Mouse (Mus musculus) gastrocnemius, postnatal 4 days (tissue): Measurements from ENCODE around the gene Rab3c. TPM values are rescaled to one million over a fixed set of nuclear protein-coding genes. Genes with fewer than 3 reads are reported as not detected.

ENCODE experiments used
- DNase-seq, 2 experiments: peaks; one replicate each; pipeline ENCODE4 v3.0.0; 2021 to 2022; ENCODE audit warnings: low spot score in 2 of 2, mixed read lengths in 2 of 2
- total RNA-seq, 2 experiments: library from RNA; stranded (reverse); gene quantifications; 2 replicates each; pipeline ENCODE4 v1.2.3; 2021

Rab3c gene
- total RNA-seq, 2 experiments from 2014 or later: 0.12 to 0.13 TPM

GRCm38 (mm10) chr13:110097424-110098050 is 183.3 kb downstream of the Rab3c start:
- no peak for DNase-seq

- no peak for DNase-seq
Measured at GRCm38 (mm10) chr13:110094998-110095397, 185.8 kb downstream of the Rab3c start.

GRCm38 (mm10) chr13:110093720-110094685 is 186.8 kb downstream of the Rab3c start:
- DNase-seq: no peak

- no peak for DNase-seq
Measured at GRCm38 (mm10) chr13:110083961-110084360, 196.8 kb downstream of the Rab3c start.

GRCm38 (mm10) chr13:110081174-110081573 is 199.6 kb downstream of the Rab3c start:
- DNase-seq: no peak

GRCm38 (mm10) chr13:110075587-110075986 is 205.2 kb downstream of the Rab3c start:
- DNase-seq: no peak

- DNase-seq: no peak
Measured at GRCm38 (mm10) chr13:110074180-110074579, 206.6 kb downstream of the Rab3c start.

- DNase-seq: no peak
Measured at GRCm38 (mm10) chr13:110067149-110067548, 213.6 kb downstream of the Rab3c start.

- no peak for DNase-seq
Measured at GRCm38 (mm10) chr13:110066674-110067073, 214.1 kb downstream of the Rab3c start.

- DNase-seq: peak in 1 of 2 experiments; percentile 59
Measured at GRCm38 (mm10) chr13:110062835-110063411, 217.9 kb downstream of the Rab3c start.

- no peak for DNase-seq
Measured at GRCm38 (mm10) chr13:110062288-110062687, 218.5 kb downstream of the Rab3c start.

- DNase-seq: no peak
Measured at GRCm38 (mm10) chr13:110054538-110054937, 226.3 kb downstream of the Rab3c start.

GRCm38 (mm10) chr13:110048767-110049434 is 231.9 kb downstream of the Rab3c start:
- DNase-seq: no peak

- DNase-seq: no peak
Measured at GRCm38 (mm10) chr13:110044418-110044817, 236.4 kb downstream of the Rab3c start.

GRCm38 (mm10) chr13:110039779-110040498 is 240.9 kb downstream of the Rab3c start:
- no peak for DNase-seq

- DNase-seq: no peak
Measured at GRCm38 (mm10) chr13:110039170-110039569, 241.6 kb downstream of the Rab3c start.

GRCm38 (mm10) chr13:110038521-110038920 is 242.3 kb downstream of the Rab3c start:
- no peak for DNase-seq

GRCm38 (mm10) chr13:110034885-110035284 is 245.9 kb downstream of the Rab3c start:
- DNase-seq: no peak

- DNase-seq: no peak
Measured at GRCm38 (mm10) chr13:110034041-110034440, 246.8 kb downstream of the Rab3c start.

GRCm38 (mm10) chr13:110031886-110032285 is 248.9 kb downstream of the Rab3c start:
- DNase-seq: no peak

- DNase-seq: no peak
Measured at GRCm38 (mm10) chr13:110031061-110031460, 249.7 kb downstream of the Rab3c start.
